Mouse (Mus musculus): Measurements from ENCODE around the gene Fam72a.
A peak's percentile ranks its signal among the peaks of the same experiment; 100 is the strongest.

Fam72a gene

DNA sequence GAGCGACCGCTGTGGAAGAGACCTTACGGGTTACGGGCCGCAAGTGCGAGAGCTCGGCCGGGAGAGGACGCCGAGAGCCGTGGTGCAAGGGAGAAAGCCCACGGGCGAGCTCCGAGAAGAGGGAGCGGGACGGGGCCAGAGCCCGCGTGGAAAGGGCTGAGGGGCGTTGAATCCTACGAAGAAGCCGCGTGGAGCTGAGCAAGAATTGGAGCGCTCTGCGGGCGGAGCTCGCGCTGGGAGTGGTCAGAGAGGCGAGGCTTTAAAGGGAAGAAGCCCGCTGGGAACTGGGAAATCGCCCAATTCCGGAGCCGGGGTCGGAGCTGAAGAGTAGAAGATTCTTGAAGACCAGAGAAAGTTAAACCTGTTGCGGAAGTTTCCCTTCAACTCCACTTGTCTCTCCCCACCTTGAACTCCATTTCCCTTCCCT, 391 bp downstream of the Fam72a start:
- no peak for DNase-seq

DNA sequence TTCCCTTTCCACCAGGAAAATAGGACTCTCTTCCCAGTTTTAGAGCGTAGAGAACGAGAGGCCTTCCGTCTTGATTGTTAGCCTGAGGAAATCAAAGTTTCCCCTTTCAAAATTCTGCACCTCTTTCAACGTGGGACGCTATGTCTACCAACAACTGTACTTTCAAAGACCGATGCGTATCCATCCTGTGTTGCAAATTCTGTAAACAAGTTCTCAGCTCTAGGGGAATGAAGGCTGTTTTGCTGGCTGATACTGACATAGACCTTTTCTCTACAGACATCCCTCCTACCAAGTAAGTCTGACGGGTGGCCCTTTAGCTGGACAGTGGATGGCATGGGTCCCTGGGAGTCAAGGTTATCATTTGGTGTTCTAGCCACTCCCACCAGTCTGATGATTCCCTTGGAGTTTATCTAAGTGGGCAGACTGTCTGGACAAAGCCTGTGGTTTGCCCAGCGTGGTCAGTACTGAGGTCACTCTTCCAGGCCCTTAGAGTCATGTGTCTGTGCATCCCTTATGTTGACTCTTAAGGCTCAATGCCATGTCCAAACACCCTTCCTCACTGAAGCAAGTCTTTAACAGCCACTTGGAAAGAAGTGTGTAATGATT, 961 bp downstream of the Fam72a start:
- DNase-seq = no peak

DNA sequence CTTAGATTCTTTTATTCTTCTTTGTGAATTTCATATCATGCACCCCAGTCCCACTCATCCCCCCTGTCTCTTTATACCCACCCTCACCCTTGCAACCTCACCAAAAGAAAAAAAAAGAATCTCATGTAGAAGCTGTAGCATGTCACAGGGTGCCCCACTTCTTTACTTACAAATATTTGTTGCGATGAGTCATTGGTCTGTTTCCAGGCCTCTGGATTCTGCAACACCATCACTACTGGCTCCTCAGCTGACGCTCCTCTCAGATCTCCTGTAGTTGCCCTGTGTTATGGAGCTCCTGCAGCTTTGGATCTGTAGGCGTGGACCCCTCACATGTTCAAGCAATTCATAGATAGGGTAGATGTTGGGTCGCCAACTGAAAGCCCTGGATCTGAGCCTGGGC, 12.1 kb downstream of the Fam72a start:
- DNase-seq = no peak

DNA sequence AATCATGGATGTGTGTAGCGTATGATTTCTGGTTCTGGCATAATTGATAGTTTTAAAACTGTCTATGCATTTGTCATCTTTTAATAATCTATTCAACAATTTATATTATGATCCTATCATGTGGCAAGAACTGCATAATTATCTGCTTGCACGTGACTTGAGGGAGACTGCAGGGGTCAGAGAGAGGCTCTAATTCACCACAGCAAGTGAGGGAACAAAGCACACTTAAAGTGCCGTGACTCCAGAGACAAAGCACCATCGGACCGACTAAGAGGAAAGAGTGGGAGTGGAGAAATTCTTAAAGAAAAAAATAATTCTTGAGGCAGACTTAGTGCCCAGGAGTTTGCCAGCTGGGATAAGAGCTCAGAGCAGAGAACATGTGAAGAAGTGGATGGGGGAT, 13.1 kb downstream of the Fam72a start:
- DNase-seq = no peak

DNA sequence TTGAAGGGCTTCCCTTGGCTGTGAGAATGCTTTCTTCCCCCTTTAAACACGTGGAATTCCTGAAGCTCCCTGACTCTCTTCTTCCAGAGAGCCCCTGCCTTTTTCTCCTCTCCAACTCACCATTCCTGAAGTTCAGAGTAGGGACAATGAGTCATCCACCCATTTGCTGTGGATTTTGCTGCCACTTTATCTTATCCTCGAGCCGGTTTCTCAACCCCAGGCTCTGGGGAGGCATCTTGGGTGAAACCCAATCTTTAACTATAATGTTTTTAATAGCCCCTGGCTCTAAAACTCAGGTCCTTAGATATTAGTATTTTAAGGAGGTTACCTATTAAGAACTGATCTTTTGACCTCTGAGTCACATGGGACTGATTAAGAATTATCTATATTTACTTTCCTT, 13.7 kb downstream of the Fam72a start:
- DNase-seq = no peak

DNA sequence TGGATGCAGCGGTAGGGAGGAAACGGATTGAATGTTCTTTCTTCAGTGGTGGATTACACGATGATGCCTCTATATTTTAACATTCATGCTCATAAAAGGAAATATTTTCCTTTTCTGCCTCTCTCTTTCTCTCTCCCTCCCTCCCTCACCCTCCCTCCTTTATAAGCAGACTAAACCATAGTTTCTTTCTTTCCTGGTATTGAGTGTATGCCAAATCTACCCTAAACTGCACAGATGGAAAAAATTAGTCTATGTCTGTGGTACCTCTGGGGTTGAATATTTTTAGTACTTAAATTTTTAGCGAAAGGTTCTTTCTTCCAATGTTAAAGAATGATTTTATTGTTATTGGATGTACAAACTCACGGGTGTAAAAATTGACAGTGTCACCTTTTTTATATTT, 14.2 kb downstream of the Fam72a start:
- DNase-seq = no peak

DNA sequence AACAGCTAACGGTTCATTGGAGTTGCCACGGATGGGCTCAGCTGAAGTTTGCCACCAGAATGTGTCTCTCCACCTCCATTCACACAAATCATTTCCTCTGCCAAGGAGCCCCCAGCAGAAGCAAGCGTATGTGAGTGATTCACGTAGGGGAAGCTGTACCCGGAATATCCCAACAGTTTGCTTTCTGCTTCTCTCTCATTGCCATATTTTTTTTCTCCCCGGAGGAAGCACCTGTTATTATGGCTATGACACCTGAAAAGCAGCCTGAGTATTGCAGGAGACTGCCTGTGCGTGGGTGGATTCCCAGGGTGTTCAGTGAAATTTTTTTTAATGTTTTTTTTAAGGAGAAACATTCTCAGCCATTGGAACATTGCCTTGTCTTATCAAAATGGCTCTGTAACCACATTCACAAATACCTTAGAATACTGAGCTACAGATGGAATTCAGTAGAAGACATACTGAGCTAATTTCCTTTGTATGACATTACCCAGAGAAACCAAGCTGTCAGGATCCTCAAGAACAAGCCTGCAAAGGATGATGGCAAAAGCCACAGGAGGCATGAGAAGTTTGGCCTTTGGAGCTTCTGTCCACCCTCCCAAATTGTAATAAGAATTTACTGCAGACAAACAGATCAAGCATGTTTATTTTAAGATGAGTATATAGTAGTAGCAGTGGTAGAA, 16.3 kb downstream of the Fam72a start:
- DNase-seq = no peak

DNA sequence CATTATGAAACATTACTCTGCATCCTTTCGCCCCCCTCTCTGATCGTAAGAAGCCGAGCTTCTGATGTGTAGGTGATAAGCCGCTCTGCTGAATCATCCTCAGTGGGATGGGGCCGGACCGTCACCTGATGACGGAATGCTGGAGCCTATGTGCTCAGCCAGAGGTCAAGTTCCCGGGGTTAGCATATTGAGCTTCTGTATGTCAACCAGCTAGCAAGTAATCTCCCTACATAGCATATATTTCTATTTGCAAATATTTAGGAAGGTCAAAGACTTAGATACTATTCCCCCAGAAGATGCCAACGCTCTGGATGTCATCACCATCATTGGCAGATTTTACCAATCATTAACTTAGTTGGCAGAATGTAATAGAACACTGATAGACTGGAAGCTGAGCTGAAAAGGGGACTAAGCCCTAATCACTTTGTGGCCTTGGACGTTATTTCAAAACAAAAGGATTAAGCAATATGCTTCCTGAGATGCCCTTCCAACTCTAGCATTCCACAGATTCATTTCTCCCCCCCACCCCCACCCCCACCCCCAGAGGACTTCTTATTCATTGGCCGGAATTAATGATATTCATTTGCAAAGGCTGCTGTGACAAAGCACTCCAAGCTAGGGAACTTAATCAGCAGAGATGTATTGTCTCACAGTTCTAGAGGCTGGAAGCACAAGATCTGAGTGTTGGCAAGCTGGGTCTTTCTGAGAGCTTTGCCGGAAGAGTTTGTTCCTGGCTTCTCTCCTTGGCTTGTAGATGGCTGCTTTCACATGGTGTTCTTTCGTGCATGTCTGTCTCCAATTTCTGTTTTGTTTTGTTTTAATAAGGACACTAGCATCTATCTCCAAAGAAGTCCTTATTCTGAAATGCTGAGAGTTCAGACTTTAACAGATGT, 19.3 kb downstream of the Fam72a start:
- no peak for DNase-seq

DNA sequence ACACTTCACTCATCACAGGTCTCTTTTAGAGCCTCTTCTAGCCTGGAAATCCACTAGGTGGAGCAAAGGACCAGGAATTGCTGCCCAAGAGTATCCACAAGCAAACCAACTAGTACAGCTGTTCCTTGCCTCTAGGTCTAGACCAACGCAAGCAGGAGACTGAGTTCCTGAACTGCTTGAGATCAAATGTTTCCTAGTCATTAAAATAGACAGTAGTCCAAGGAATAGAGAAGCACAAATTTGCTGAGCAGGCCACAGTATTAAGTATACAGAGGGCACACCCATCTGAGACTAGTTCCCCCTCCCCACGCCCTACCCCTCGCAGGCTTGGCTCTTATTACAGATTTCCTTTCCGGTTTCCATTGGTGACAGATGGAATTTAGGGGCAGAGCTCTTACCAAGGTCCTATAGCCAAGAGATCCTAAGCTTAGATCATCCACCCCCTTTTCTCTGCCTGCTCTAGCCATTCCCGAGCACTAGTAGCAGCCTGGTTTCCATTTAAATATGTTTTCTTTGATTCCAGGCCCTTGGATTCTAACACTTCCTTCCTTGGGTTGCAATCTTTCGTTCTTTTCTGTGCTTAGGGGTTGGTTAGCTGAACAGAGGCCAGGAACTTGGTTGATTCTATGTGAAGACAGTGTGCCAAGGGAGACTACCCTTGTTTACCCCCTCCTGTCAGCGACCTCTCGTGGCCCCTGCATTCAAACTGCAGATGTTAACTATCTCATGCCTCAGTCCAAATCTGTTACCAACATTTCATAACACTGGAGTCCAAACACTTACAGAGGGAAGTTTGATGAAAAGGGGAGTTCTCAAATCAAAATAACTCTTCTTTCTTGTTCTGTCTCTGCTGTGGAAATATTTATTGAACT, 21.0 kb downstream of the Fam72a start:
- DNase-seq = no peak

DNA sequence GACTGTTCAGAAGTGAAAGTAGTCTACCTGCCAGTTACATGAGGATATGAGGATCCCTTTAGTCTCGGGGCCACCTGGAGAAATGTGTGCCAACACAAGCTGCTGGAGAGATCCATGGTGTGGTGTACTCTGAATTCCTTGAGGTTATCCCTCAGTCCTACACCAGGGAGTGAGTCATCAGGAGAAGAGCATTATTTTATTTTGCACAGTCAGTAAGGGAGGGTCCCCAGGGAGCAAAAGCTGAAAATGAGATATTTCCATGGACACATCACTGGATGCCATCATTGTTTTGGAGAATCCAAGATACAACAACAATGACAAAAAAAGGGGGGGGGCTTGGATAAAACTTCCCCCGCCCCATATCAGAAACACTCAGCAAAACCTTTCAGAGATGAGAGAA, 24.3 kb downstream of the Fam72a start:
- DNase-seq = no peak

DNA sequence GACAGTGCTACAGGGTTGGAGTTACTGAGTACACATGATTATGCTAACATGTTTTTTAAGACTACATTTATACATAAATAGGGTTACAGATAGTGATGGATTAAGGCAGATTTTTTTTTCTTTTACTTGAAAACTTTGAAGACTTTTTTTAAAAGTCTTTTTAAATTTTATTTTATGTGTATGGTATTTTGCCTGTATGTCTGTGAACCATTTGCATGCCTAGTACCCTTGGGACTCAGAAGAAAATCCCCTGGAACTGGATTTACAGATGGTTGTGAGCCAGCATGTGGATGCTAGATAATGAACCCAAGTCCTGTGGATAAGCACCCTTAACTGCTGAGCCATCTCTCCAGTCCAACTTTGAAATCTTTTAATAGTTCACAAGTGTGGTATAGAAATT, 25.7 kb downstream of the Fam72a start:
- DNase-seq = no peak

DNA sequence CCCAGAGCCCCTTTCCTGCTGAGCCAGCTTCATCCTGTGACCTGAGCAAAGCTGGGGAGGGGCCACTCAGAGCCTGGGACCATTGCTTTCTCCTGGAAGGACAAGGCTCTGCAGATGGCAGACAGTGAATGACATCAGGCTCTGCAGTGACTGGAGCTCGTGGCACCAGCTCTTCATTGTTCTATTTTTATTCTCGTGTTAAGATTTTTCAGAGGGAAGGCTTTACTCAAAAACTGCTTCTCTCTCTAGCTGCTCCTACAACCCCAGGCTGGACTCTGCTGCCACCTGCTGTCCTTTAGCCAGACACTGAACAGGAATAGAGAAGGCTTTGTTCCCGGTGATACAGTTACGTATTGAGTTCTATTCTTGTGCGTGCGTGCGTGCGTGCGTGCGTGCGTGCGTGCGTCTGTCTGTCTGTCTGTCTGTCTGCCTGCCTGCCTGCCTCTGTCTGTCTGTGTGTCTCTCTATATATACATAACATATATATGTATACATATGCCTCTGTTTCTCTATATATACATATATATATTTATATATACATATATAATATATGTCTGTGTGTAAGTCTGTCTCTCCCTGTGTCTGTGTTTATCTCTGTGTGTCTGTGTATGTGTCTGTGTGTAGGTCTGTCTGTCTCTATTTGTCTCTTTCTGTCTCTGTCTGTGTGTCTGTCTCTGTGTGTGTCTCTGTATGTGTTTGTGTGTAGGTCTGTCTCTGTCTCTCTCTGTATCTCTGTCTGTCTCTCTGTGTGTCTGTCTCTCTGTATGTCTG, 27.5 kb downstream of the Fam72a start:
- DNase-seq = peak; percentile 40 to 74

DNA sequence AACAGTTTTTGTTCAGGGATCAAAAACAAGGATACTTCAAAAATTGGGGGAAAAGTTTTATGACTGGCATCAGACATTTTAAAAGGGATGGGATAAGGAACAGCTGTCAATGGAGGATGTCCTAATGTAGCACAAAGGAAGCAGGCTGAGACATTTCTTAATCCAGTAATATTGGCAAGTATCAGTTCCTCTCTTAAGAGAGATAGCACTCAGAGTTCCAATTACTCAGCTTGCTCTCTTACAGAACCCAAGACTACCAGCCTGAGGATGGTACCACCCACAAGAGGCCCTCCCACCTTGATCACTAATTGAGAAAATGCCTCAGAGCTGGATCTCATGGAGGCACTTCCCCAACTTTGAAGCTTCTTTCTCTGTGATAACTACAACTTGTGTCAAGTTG, 32.8 kb downstream of the Fam72a start:
- no peak for DNase-seq

DNA sequence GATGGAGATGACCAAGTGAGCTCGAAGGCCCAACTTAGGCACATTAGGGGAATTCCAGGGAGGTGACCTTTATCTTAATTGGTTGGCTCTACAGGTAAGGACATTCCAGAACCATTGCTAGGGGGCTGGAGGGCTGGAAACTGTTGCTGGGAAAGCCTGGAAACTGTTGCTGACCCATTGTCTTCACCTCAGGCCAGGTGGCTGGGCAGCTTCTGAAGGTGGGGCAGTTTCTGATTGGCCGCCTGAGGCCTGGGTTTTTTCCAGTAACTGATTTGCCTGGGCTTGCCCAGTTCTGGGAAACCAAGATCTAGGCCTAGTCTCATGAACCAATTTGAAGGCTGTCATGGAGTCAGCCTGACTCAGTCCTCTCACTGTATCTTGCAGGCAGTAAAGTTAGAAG, 34.4 kb downstream of the Fam72a start:
- DNase-seq = no peak

DNA sequence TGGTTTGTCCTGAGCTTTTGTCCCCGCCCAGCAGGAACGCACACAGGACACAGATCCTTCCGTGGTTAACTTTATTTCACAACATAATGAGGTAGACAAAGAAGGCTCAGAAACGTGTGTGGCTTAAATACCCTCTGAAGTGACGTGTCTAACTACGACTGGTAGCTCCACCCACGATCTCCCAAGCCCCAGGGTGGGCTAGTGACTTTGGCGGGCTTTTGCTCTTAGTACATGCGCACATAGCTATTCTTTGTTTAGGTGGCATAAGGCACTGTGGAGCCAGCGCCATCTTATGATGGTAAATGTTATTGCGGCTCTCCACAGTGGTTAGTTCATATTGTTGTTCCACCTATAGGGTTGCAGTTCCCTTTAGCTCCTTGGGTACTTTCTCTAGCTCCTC, 38.4 kb downstream of the Fam72a start:
- DNase-seq = peak in 1 of 2 experiments; percentile 13

DNA sequence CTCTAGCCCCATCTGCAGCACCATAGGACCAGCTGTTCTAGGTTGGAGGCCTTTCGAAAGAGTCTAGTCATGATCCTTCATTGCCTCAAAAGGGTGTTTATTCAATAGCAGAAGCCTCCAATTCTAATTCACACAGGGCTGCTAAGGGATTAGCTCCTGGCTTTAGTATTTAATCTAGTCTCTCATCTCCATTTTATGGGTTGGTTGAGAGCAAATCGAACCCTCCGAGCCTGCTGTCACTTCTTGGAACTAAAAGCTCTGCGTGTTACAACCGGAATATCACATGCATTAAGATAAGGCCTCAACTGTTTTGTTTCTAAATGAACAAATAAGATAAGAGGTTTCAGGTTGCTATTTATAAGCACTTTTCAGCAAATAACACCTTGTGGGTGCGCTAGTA, 42.0 kb downstream of the Fam72a start:
- no peak for DNase-seq

DNA sequence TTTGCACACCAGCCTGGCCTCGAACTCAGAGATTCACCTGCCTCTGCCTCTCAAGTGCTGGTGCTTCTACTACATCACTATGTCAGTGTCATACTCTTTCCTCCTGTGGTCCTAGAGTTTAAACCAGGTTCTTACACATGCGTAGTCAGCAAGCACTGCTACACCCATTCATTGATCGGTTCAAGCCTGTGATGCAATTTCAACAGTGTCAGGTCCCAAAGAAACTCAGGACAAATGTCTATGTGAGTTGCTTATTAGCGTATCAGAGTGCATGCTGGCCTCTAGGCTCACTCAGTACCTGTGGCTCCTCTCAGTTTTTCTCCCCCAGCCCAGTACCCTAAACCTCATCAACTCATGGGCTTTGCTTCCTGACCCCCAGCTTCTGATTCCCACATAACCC, 42.7 kb downstream of the Fam72a start:
- no peak for DNase-seq

DNA sequence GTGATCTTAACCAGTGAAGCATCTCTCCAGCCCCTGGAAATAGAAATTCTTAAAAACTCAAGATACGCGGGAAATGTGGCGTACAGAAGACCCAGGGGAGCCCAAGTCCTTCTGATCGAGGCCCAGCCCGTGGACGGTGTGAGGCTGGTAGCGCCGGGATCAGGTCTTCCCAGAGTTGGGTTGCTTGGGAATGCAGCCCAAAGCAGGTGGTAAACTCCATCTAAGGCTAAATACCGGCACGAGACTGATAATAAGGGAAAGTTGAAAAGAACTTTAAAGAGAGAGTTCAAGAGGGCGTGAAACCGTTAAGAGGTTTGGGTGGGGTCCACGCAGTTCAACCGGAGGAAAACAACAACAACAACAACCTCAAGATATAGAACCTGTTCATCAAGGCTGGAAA, 46.0 kb downstream of the Fam72a start:
- DNase-seq = no peak

DNA sequence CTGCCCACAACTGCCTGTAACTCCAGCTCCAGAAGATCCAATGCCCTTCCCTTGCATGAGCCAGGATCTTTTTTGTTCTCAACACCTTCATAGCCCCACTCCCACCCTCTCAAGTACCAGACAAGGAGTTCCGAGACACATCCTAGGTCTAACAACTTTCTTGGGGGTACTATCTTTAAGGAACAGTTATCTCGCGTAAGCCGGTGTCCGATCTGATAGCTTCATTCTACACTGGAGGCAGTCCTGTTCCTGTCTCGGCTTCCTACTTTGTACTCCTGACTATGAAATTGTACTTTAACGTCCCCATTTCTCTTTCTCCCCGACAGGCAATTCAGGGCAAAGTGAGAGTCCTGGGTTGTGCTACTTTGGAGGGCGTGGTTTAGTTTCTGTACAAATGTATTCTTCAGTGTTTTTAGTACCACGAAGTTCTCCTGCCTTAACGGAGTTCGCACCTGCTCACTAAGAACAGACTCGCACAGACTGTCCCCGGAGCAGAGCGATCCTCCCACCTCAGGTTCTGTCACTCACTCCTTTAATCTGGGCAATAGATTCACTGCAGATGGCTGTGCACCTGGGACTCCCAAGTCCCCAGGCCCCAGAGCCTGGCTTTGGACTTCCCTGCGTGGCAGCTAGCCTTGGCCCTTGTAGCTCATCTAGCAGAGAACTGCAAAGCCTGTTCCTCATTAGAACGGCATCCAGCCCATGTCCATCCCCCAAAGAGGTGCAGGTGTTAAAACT, 51.4 kb downstream of the Fam72a start:
- no peak for DNase-seq

DNA sequence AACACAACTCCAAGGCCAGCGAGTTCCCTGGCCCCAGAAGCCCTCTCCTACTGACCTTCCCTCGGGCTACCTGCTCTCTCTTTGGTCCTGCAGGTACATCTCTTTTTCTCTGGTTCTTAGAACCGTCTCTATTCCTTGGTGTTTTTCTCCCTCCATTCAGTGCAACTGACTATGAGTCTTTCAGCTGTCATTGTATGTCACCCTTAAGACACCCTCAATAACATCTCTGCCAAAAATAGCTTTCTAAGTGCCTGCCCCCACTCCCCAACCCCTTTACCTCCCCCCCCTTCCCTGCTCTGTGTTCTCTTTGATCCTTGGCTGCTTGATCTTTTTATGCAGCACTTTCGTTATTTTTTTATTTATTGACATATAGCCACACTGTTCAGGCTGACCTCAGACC, 52.7 kb downstream of the Fam72a start:
- DNase-seq = no peak

DNA sequence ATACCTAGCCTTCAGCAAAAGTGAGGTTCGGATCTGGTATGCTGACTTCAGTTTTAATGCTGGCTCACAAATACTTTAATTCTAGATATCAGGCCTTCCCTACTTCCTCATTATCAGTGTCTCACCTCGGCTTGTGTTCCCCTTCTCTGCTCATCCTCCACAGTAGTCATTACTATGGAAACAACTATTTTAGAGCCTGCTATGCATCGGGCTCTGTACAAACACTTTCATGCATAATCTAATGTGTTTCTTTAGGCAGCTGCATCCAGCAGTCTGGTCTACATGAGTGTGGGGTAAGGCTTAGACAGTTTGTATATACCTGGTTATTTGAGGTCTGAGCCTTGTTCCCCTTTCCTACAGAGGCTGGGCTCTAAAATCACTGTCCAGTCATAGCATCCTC, 55.9 kb downstream of the Fam72a start:
- no peak for DNase-seq
